Mouse (Mus musculus): ENCODE measurements around the gene Cnih3.

GRCm38 (mm10) chr1:181445041-181445440 is 92.6 kb downstream of the Cnih3 start:
- TF ChIP-seq CTCF (IDR thresholded peaks at IDR 0.05; ENCODE audit: control insufficient read depth, insufficient read depth, insufficient read length) (no peak), CEBPB (IDR thresholded peaks at IDR 0.05; ENCODE audit: low read depth) (no peak), USF1 (IDR thresholded peaks at IDR 0.05; ENCODE audit: low read depth) (no peak), MYOD1 (IDR thresholded peaks at IDR 0.05; ENCODE audit: control insufficient read depth, insufficient read length, low read depth) (no peak), MAX (IDR thresholded peaks at IDR 0.05) (no peak)
